Mouse (Mus musculus) MEL (cell line): ENCODE measurements around the gene Adgrg5.

Source experiments
- CHD1 ChIP-seq: IDR thresholded peaks from 2 replicates; pipeline ENCODE4 v1.6.1; 2012; ENCODE audit warnings: low read depth, mild to moderate bottlenecking, inconsistent platforms, low read length, improper control_type of control experiment
- CHD2 ChIP-seq: IDR thresholded peaks from 2 replicates; pipeline ENCODE4 v1.6.1; 2011; ENCODE audit warnings: low read length, improper control_type of control experiment
- CTCF ChIP-seq, 3 experiments: IDR thresholded peaks in 2 of 3; conservative IDR thresholded peaks in 1 of 3; 2 replicates each; pipeline ENCODE4 v1.5.1; 2011 to 2012; ENCODE audit warnings: low read length in 3 of 3, low read depth in 2 of 3, mild to moderate bottlenecking in 2 of 3, improper control_type of control experiment in 1 of 3, inconsistent platforms in 1 of 3, mixed read lengths in 1 of 3, moderate library complexity in 1 of 3; ENCODE audit not compliant: control insufficient read depth in 1 of 3, insufficient read depth in 1 of 3, poor library complexity in 1 of 3, severe bottlenecking in 1 of 3
- EP300 ChIP-seq, 2 experiments: IDR thresholded peaks; 2 replicates each; pipeline ENCODE4 v1.6.1; 2011; ENCODE audit warnings: improper control_type of control experiment in 2 of 2, low read length in 2 of 2, low read depth in 1 of 2, mild to moderate bottlenecking in 1 of 2
- POLR2A ChIP-seq, 2 experiments: IDR thresholded peaks; 2 replicates each; pipeline ENCODE4 v1.6.1; 2011 to 2012; ENCODE audit warnings: low read length in 2 of 2, mild to moderate bottlenecking in 2 of 2, control low read depth in 1 of 2, improper control_type of control experiment in 1 of 2, low read depth in 1 of 2, moderate library complexity in 1 of 2; ENCODE audit not compliant: control insufficient read depth in 1 of 2, insufficient read depth in 1 of 2, poor library complexity in 1 of 2
- RCOR1 ChIP-seq: IDR thresholded peaks from 2 replicates; pipeline ENCODE4 v1.6.1; 2012; ENCODE audit warnings: low read depth, mild to moderate bottlenecking, inconsistent platforms, low read length, improper control_type of control experiment
- TCF12 ChIP-seq: IDR thresholded peaks from 2 replicates; pipeline ENCODE4 v1.6.1; 2014; ENCODE audit warnings: low read depth, mild to moderate bottlenecking, inconsistent platforms, low read length, improper control_type of control experiment, moderate library complexity
- UBTF ChIP-seq: IDR thresholded peaks from 2 replicates; pipeline ENCODE4 v1.6.1; 2012; ENCODE audit warnings: low read depth, mild to moderate bottlenecking, inconsistent platforms, low read length, improper control_type of control experiment, moderate library complexity, borderline replicate concordance; ENCODE audit not compliant: insufficient read depth
- USF1 ChIP-seq: IDR thresholded peaks from 2 replicates; pipeline ENCODE4 v1.6.1; 2014; ENCODE audit warnings: low read depth, mild to moderate bottlenecking, inconsistent platforms, low read length, improper control_type of control experiment, moderate library complexity

DNA sequence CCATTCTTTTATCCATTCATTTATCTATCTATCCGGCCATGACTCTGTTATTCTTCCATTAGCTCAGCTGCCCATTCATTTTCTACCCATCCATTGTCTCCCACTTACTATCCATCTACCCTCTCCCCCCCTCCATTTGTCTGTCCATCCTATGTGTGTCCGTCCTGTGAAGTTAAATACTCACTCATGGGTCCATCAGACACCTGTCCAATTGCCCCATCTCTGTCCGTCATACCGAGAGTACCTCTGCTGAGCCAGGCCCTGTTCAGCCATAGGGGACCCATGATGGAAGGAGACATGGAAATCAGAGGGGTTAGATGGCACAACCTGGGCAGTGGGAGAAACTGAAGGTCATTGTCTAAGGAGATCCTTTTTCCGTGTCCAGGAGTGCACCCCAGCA lies 27.0 kb downstream of the Adgrg5 start:
- TF ChIP-seq POLR2A (IDR thresholded peaks at IDR 0.05; ENCODE audit: control insufficient read depth in 1 of 2, insufficient read depth in 1 of 2, low read depth in 1 of 2, low read length in 2 of 2, poor library complexity in 1 of 2) (no peak), TCF12 (no peak), RCOR1 (no peak), CHD1 (no peak), CTCF (IDR thresholded peaks at IDR 0.05 in 2 of 3, conservative IDR thresholded peaks at IDR 0.05 in 1 of 3; ENCODE audit: control insufficient read depth in 1 of 3, insufficient read depth in 1 of 3, low read depth in 2 of 3, low read length in 3 of 3, poor library complexity in 1 of 3, severe bottlenecking in 1 of 3) (no peak), CHD2 (no peak), UBTF (no peak), EP300 (IDR thresholded peaks at IDR 0.05; ENCODE audit: low read depth in 1 of 2, low read length in 2 of 2) (no peak), USF1 (no peak)
